Mouse (Mus musculus): ENCODE data around the gene Magi3.

GRCm38 (mm10) chr3:104221156-104221555 is 982 bp upstream of the Magi3 start:
- TF ChIP-seq CTCF (IDR thresholded peaks at IDR 0.05; ENCODE audit: extremely low read depth, insufficient read length, insufficient replicate concordance, low read depth, low read length), result no peak
- TF ChIP-seq POLR2A (IDR thresholded peaks at IDR 0.05; ENCODE audit: low read depth, low read length), result no peak

All from small intestine, adult 2 months (tissue).